Mouse (Mus musculus) ovary, postnatal 36 days (tissue): ENCODE results near the gene Zcchc14.
A peak's percentile ranks its signal among the peaks of the same experiment; 100 is the strongest.
"Not testable (repeated sequence)": the region's sequence is repeated elsewhere in the genome, so short reads cannot be mapped to it uniquely, and the experiment has no call there.

Source experiments
- DNase-seq: peaks from one replicate; pipeline ENCODE4 v3.0.0; 2022; ENCODE audit warnings: low spot score, mixed read lengths

Zcchc14 gene

GRCm38 (mm10) chr8:121623043-121623442 is 29.7 kb downstream of the Zcchc14 start:
- DNase-seq = no peak

- no peak for DNase-seq
These were observed 30.8 kb downstream of the Zcchc14 start for GRCm38 (mm10) chr8:121621879-121622278.

- DNase-seq = no peak
These were observed 31.7 kb downstream of the Zcchc14 start for GRCm38 (mm10) chr8:121620801-121621516.

GRCm38 (mm10) chr8:121619401-121619995 is 33.2 kb downstream of the Zcchc14 start:
- no peak for DNase-seq

GRCm38 (mm10) chr8:121613419-121613818 is 39.3 kb downstream of the Zcchc14 start:
- DNase-seq = no peak

- DNase-seq = no peak
These were observed 42.8 kb downstream of the Zcchc14 start for GRCm38 (mm10) chr8:121609916-121610315.

GRCm38 (mm10) chr8:121609251-121609650 is 43.5 kb downstream of the Zcchc14 start:
- no peak for DNase-seq

GRCm38 (mm10) chr8:121607661-121608060 is 45.0 kb downstream of the Zcchc14 start:
- no peak for DNase-seq

GRCm38 (mm10) chr8:121603801-121604200 is 48.9 kb downstream of the Zcchc14 start:
- no peak for DNase-seq

GRCm38 (mm10) chr8:121602860-121603259 is 49.8 kb downstream of the Zcchc14 start:
- DNase-seq = peak; percentile 67

- DNase-seq = no peak
These were observed 50.3 kb downstream of the Zcchc14 start for GRCm38 (mm10) chr8:121602411-121602810.

GRCm38 (mm10) chr8:121599842-121600241 is 52.9 kb downstream of the Zcchc14 start:
- no peak for DNase-seq

- peak; percentile 76 for DNase-seq
These were observed 53.8 kb downstream of the Zcchc14 start for GRCm38 (mm10) chr8:121598892-121599291.

GRCm38 (mm10) chr8:121598190-121598589 is 54.5 kb downstream of the Zcchc14 start:
- DNase-seq = no peak

GRCm38 (mm10) chr8:121597492-121597891 is 55.2 kb downstream of the Zcchc14 start:
- DNase-seq = not testable (repeated sequence)

- no peak for DNase-seq
These were observed 58.7 kb downstream of the Zcchc14 start for GRCm38 (mm10) chr8:121593983-121594382.

GRCm38 (mm10) chr8:121593293-121593692 is 59.4 kb downstream of the Zcchc14 start:
- DNase-seq = no peak

GRCm38 (mm10) chr8:121591178-121592066 is 61.3 kb downstream of the Zcchc14 start:
- DNase-seq = peak; percentile 37

- peak; percentile 97 for DNase-seq
These were observed 62.2 kb downstream of the Zcchc14 start, which contains the start of gene Map1lc3b for GRCm38 (mm10) chr8:121590203-121591177. Map1lc3b (plus strand) TSS chr8:121590361.

GRCm38 (mm10) chr8:121589205-121589726 is 63.4 kb downstream of the Zcchc14 start:
- no peak for DNase-seq

- no peak for DNase-seq
These were observed 64.0 kb downstream of the Zcchc14 start for GRCm38 (mm10) chr8:121588750-121589149.
